In the genomic region with DNA sequence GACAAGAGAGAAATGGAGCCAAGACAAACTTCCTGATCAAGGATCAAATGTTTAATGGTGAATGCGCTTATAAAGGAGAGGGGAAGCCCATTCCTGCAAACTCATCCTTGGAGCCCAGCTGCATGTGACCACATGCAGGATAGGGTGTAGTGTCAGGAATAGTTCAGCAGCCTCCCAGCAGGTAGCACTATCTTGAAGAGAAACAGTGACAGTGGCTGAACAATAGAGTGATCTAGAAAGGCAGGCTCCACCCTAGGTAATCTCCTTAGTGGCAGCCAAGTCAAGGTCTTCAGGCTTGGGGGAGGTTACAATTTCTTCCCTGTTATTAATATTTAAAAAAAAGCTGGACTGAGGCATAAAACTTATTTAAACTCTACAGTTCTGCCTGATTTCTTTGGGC, we compare ENCODE assay signal across 21 mouse cellular contexts.
A peak's percentile ranks its signal among the peaks of the same experiment; 100 is the strongest.
DNase-seq lines count a peak whose midpoint lies in the region; ATAC-seq and TF ChIP-seq lines count a peak whose summit lies in the region.
"Had no signal": no experiment of that assay in that cellular context is flagged by ENCODE, and none has a peak within 500 bp of the region (broad histone marks: within the 10 kb centered on the region; RNA-seq: fewer than 3 reads in every experiment).

No protein-coding gene starts in this region.

- no peak for TF ChIP-seq POLR2A in ES-Bruce4 (IDR thresholded peaks at IDR 0.05; ENCODE audit: insufficient read depth, low read length)

- no peaks in the 10 kb centered on the region for H3K9me3 ChIP-seq in ES-Bruce4 (replicated peaks; ENCODE audit: control insufficient read depth, insufficient read depth, low read length, poor library complexity, severe bottlenecking)
- H3K9me3 ChIP-seq: embryonic facial prominence, embryonic 13.5 days; forebrain, embryonic 13.5 days; forebrain, embryonic 15.5 days; G1E had no signal

- TF ChIP-seq CTCF in ES-Bruce4 (IDR thresholded peaks at IDR 0.05; ENCODE audit: low read depth, low read length), result no peak

- H3K4me3 ChIP-seq in ES-Bruce4 (ENCODE audit: low read depth, low read length), result peak overlapping the region; percentile 82
- H3K4me3 ChIP-seq: embryonic facial prominence, embryonic 13.5 days; forebrain, embryonic 13.5 days; forebrain, embryonic 15.5 days had no signal

- DNase-seq in ES-CJ7 (ENCODE audit: low read depth, low spot score), result peak; percentile 98
- DNase-seq in R1 (ENCODE audit: low read depth, low spot score), result peak; percentile 99
- peak; percentile 96 for DNase-seq in ZHBTc4 (ENCODE audit: low read depth, low spot score)
- DNase-seq in left cerebral cortex, postnatal 14 days (ENCODE audit: low spot score in 2 of 2), result no peak
- no peak for DNase-seq in left cerebral cortex, adult 9 months (ENCODE audit: low spot score in 2 of 2)
- DNase-seq: adrenal gland, adult 8-10 months; adrenal gland, postnatal 14 days; adrenal gland, postnatal 36 days; cerebellum, adult 11-12 months; cerebellum, adult 2 months; cerebellum, adult 9-10 months; cerebellum, postnatal 10 days; cerebellum, postnatal 25 days; forebrain, postnatal 0 days had no signal

- TF ChIP-seq EP300 in ES-Bruce4 (IDR thresholded peaks at IDR 0.05; ENCODE audit: insufficient read depth, low read depth, low read length), result peak; percentile 98

- H3K27me3 ChIP-seq in ES-Bruce4 (ENCODE audit: control insufficient read depth, insufficient read depth, low read length, poor library complexity, severe bottlenecking), result no peaks in the 10 kb centered on the region
- H3K27me3 ChIP-seq: embryonic facial prominence, embryonic 13.5 days; forebrain, embryonic 13.5 days; forebrain, embryonic 15.5 days had no signal

- intact Hi-C loops in left cerebral cortex, postnatal 14 days (cut with DNase I), result no loop called here

- peaks cover 3% of the 10 kb centered on the region for H3K4me1 ChIP-seq in ES-Bruce4 (ENCODE audit: control insufficient read depth, insufficient read depth, low read length)
- H3K4me1 ChIP-seq: embryonic facial prominence, embryonic 13.5 days; forebrain, embryonic 13.5 days; forebrain, embryonic 15.5 days had no signal

- H3K27ac ChIP-seq in ES-Bruce4 (ENCODE audit: insufficient read depth, low read length), result peak overlapping the region; percentile 100
- H3K27ac ChIP-seq: embryonic facial prominence, embryonic 13.5 days; forebrain, embryonic 13.5 days; forebrain, embryonic 15.5 days had no signal

- H3K36me3 ChIP-seq in ES-Bruce4 (ENCODE audit: control insufficient read depth, insufficient read depth, low read length, poor library complexity, severe bottlenecking), result no peaks in the 10 kb centered on the region
- H3K36me3 ChIP-seq: embryonic facial prominence, embryonic 13.5 days; forebrain, embryonic 15.5 days; G1E had no signal

- H3K9ac ChIP-seq in ES-Bruce4 (ENCODE audit: low read depth, poor library complexity, severe bottlenecking), result peak overlapping the region; percentile 71
- H3K9ac ChIP-seq: embryonic facial prominence, embryonic 13.5 days; forebrain, embryonic 13.5 days; forebrain, embryonic 15.5 days; forebrain, postnatal 0 days had no signal

- no peak for ATAC-seq in megakaryocyte-erythroid progenitor cell, adult 5-6 weeks (replicated peaks; ENCODE audit: low FRiP score, low TSS enrichment, poor library complexity, severe bottlenecking)
- ATAC-seq: activated CD4-positive, CD25-positive, alpha-beta regulatory T cell, adult 4 months; forebrain, embryonic 13.5 days; forebrain, embryonic 15.5 days; forebrain, postnatal 0 days had no signal

Comparison
In these comparisons a context has a peak if more than half of its experiments do, and no peak if none do; other contexts are left out.
1. DNase-seq: peak in ES-CJ7 (single experiment), R1 (single experiment) and ZHBTc4 (single experiment); none in left cerebral cortex, postnatal 14 days (0 of 2) and left cerebral cortex, adult 9 months (0 of 2).